Mouse (Mus musculus) erythroblast, embryonic 14.5 days (primary cell): Measurements from ENCODE around the gene Nsd1.

Experiments
- GATA1 ChIP-seq: IDR thresholded peaks from 2 replicates; pipeline ENCODE4 v1.6.1; 2012; ENCODE audit warnings: low read length, inconsistent platforms, mixed read lengths
- TAL1 ChIP-seq: IDR thresholded peaks from 3 replicates; pipeline ENCODE4 v1.6.1; 2012; ENCODE audit warnings: low read length, inconsistent platforms, mixed read lengths

DNA sequence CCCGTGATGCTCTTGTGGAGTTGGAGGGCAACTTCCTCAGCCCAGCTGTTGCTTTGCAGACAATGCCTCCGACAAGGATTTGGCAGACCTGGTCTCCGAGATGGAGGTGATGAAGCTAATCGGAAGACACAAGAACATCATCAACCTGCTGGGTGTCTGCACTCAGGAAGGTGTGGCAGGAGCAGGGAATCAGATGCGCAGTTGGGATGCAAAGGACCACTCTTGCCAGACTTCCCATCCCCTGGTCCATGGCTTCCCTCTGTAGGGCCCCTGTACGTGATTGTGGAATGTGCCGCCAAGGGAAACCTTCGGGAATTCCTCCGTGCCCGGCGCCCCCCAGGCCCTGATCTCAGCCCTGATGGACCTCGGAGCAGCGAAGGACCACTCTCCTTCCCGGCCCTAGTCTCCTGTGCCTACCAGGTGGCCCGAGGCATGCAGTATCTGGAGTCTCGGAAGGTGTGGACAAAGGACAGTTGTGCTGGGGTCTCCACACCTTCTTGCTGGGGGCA is 43.7 kb upstream of the Nsd1 start:
- no peak for TF ChIP-seq GATA1
- no peak for TF ChIP-seq TAL1
